Mouse (Mus musculus): ENCODE data around the gene Ing3.

The Ing3 gene

DNA sequence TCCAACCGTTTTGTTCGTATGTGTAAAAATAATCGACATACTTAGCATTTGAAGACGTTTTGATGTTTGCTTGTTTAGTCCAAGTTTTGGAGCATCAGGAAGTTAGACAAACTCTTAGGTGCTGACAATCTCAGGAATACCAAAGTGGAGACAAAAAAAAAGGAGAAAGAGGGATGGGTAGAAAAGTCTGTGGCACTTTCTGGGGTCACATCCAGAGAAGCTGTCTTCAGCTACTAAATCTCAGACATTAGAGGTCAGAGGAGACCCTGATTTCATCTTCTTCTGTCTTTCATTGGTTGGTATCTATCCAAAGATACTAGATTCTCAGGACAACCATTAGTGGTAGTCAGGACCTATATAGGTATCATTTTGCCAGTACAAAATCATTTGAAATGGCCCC lies 41.8 kb downstream of the Ing3 start:
- no peak for DNase-seq (ENCODE audit: low read depth, low spot score)

DNA sequence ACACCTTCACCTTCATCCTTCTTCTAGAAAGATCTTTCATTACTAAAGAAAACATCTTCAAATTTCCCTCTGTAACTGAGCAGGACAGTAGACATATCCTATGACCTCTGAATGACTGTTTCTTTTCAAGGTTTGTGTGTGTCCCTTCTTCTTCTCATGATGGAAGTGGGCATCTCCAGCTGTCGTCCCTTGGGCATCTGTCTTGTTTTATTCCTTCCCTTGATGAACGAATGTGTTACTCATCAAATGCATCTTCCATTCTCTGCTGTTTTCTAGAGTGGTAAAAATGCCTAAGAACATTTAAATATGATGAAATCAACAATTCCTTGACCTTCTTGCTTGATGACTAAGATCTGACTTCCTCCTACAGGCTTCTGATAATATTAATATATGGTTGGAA lies 43.7 kb downstream of the Ing3 start:
- no peak for DNase-seq (ENCODE audit: low read depth, low spot score)

DNA sequence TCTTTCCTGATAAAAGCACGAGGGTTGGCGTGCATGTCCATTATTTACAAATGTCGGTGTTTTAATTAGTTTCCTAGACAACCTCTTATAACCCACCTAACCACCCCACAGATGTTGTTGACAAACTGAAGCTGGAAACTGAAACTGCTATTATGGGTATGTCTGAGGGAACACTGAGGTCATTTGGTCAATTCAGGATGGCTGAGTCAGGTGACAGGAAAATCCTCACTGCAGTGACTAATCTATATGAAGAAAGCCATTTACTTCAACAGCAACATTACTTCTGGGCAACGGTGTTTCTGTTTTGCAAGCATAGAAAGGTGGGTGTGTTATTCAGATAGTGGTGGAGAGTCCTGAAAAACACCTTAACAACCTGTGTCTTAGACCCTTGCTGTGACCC lies 48.8 kb downstream of the Ing3 start:
- DNase-seq (ENCODE audit: low read depth, low spot score) = no peak

DNA sequence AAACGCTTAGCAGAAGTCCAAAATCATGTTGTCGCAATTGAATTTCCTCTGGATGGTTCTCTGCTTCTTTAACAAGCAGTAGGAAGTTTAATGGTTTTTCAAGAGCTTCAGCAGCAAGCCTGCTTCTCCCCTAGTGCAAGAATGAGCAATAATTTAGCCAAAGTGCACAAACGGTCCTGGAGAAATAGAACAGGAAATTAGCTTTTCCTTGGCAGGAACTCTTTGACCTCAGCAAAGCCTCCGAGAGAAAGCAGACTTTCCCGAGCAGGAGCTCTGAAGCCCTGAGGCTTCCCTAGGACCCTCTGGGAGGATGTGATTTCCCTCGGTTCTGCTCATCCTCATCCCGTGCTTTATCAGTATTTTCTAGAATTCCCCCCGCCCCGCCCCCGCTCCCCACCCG lies 49.7 kb downstream of the Ing3 start:
- DNase-seq (ENCODE audit: low read depth, low spot score) = no peak

DNA sequence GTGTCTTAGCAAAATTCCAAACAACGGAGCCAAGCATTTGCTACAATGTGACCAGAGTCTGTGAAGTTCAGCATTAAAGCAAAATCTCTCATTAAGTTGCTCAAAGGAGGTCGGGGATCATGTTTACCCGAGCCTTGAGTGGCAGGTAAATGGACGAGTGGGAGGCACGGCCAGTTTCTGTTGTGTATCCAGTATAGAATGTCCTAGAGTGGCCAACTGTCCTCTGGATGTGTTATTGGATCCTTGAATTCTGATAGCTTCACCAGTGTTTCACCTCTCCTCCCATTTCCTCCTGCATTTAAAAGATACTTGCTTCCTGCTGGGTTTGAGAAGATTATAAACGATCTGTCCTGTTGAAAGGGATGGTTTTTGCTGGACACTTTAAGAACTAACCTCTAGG lies 50.7 kb downstream of the Ing3 start:
- DNase-seq (ENCODE audit: low read depth, low spot score) = no peak

DNA sequence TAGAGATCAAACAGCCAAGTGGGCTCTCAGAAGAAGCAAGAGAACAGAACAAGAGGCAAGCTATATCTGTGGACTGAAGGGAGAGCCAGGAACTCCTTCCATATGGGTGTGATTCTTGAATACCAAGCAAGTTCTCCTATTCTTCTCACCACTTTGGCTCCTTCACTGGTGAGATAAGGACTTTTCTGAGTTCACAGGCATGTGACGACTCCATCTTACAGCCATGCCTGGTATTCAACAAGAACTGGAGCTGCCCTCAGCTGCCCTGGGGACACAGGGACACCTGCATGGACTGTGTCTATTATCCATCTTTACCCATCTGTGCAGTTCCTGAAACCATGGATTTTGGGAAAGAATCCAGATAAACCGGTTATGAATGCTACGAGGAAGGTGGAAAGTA lies 51.5 kb downstream of the Ing3 start:
- no peak for DNase-seq (ENCODE audit: low read depth, low spot score)

DNA sequence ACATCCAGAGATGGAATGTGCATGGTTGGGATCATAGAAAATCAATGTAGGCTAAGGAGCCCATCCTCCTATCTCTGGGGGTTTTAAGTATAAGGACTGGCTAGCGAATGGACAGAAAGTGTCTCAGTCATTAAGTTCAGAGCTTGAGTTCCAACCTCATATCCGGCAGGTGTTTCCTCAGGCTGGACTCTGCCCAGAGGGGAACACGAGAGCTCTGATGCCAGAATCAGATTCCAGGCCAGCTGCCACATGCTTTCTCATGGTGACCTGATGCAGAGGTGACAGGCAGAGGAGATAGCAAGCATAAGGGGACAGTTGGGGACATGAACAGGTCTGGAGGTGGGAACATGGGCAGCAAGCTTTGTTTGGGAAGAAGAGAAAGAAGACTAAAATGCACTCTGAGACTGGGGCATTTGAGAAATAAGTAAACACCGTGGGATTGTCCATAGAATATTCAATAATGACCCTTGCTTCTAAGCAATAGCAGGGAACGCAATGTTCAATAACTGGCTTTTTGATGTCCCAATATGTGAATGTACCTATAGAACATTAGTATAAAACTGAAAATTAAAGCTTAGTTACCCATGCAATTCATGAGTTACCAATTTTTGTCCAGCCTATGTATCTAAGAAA lies 52.0 kb downstream of the Ing3 start:
- no peak for DNase-seq (ENCODE audit: low read depth, low spot score)

DNA sequence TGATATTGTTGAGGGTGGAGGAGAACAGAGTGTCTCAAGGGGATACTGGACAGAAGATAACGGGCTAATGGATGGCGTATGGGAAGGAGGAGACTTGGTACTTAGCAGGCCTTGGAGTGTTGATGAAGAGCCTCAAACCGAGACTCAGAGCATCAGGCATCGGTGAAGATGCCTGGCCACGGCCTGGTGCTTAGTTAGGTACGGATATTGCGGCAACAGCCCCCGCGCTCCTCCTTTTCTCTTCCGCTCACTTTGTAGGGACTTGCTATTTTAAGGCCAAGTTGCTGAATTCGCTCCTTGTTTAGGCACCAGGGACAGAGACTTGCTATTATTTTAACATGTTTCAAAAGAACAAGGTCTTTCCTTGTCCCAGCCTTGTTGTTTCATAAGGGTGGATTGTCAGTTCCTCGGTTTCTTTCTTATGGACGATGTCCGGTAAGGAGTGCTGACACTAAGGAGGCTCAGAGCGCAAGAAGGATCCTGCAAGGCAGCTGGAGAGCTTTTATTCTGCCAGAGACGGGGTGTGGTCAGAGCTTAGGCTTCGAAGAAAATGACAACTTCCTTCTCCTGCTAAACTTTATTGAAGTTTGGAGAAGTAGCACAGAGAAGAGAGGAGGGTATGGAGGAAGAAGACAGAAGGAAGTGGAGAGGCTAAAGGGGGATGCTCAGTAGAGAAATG lies 53.3 kb downstream of the Ing3 start:
- DNase-seq (ENCODE audit: low read depth, low spot score) = no peak

DNA sequence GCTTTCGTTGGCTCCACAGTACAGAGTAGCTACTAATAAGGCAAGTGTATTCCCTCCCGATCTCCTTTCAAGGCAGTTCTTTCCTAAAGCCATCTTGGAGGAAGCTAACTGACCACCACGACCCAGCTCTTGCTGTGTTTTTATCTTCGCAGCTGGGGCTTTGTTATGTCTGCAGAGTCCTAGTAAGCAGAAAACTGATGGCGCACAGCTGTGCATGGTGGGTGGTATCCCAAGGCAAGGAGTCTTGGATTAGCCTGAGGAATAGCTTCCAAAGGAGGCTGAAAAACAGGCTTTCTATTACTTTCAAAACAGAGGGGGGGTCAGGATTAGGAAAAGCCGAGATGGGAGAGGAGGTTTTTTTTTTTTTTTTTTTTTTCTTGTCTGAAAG lies 53.8 kb downstream of the Ing3 start:
- DNase-seq (ENCODE audit: low read depth, low spot score) = no peak

DNA sequence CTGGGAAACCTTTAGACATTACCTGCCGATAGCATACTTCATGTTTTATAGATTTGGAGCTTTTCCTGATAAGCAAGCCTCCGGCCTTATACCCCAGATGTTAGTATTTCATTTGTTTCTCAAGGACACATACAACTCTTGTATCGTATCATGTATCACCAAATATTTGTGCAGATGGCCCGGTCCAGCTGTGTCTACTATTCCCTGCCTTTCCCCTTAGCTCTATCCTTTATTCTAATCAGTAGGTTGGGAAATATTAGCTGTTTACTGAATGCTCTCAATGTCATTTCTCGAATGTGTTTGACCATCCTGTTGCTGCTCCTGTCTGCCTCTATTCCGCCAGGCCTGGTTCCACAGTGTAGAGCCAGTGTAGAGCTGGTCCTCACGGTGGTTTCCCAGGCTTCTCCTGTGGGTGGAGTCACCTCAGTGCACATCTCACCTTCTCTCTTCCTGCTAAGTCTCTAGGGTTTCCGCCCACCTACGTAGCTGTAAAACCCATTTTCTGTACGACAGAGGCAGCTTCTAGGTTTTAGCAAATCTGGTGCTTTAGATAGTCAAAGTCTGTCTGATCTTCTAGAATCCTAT lies 54.7 kb downstream of the Ing3 start:
- no peak for DNase-seq (ENCODE audit: low read depth, low spot score)

DNA sequence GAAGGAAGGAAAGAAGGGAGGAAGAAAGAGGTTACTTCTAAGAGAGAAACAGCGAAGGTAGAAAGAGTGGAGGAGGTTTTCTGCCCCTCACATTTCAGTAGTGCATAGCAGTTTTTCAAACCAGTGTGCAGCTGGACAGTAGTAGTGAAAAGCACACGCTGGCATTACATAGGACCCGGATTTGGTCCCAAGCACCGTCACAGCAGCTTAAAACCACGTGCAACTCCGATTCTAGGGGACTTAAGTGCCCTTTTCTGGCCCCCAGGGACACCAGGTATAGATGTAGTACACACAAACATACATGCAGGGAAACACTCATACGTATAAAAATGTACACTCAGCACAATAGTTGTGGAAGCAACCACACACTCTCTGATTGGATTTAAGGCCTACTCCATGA lies 59.0 kb downstream of the Ing3 start:
- DNase-seq (ENCODE audit: low read depth, low spot score) = no peak

DNA sequence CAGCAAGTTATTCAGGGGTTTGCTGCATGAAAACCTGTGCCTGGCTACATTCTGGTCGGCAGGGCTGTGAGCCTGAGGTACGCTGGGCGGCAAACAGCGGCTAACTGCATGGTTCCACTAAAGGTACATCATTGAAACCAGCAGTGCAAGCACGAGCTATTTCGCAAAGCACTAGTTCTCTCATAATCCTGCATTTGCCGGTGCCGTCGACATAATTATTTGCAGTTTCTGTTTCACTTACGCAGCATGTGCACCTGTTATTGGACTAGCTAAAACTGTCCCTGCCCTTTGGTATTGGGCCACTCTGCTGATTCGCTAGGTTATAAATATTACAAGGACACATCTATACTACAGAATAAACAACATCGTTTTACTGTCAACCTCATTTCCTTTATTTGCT lies 60.9 kb downstream of the Ing3 start:
- no peak for DNase-seq (ENCODE audit: low read depth, low spot score)

DNA sequence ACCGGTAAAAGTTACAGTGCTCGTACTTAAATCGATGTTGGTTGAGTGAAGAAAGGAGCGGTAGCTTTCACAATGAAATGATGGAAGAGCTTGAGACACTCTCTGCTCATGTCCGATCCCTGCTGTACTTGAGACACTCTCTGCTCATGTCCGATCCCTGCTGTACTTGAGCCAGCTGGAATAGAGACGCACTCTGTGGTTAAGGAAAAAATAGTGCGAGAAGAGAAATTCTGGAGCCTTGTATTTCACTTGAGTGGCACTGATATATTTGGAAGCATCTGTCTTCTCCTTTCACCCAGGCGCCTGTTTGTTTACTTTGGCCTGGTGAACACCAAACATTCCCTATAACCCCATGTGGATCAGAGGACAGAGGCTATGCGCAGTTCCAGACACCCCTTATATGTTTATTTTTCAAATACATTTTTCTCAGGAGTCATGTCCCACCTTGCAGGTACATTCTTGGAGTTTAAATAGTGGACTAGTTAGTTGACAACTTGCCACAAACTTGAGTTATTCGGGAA lies 61.5 kb downstream of the Ing3 start:
- no peak for DNase-seq (ENCODE audit: low read depth, low spot score)

DNA sequence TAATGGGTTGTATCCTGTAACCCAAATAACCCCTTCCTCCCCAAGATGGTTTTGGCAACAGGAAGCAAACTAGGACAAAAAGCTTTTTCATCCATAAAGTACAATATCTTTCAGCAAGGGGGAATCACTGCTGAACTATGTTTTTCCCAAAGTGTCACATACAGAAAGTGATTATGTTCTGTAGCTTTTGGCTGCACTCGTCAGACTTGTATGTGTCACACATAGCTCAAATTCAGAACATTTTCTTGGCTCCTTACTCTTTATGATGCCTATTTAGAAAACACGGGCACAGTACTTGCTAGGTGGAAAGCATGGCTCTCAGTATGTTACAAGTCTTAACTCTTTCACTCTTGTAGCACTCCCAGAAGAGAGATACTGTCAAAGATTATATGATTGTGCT lies 62.2 kb downstream of the Ing3 start:
- DNase-seq (ENCODE audit: low read depth, low spot score) = no peak

DNA sequence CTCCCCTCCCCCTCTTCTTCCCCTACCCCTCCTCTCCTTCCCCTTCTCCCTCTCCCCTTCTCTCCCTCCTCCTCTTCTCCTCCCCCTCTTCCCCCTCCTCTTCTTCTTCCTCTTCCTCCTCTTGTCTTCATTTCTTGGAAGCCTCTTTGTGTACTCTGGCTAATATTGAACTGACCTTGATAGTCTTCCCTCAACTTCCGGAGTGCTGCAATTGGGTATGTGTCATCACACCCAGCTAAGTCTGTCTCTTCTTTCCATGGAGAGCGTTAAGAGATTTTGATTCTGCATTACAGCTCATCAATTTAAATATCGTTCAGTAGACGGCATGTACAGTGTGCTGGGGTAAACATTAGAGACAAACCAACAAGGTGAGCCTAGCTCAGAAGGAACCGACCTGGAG lies 62.7 kb downstream of the Ing3 start:
- no peak for DNase-seq (ENCODE audit: low read depth, low spot score)

DNA sequence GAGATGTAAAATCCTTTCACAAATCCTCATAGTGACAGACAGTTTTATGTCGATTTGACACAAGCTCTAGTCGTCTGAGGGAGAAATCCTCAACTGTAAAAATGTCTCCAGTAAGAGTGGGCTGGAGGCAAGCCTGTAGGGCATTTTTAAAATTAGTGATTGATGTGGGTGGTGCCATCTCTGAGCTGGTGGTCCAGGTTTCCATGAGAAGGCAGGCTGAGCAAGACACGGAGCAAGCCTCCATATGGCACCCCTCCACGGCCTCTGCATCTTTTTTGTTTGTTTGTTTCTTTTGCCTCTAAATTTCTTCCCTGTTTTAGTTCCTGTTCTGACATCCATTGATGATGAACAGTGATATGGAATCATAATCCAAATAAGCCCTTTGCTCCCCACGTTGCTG lies 63.1 kb downstream of the Ing3 start:
- DNase-seq (ENCODE audit: low read depth, low spot score) = no peak

DNA sequence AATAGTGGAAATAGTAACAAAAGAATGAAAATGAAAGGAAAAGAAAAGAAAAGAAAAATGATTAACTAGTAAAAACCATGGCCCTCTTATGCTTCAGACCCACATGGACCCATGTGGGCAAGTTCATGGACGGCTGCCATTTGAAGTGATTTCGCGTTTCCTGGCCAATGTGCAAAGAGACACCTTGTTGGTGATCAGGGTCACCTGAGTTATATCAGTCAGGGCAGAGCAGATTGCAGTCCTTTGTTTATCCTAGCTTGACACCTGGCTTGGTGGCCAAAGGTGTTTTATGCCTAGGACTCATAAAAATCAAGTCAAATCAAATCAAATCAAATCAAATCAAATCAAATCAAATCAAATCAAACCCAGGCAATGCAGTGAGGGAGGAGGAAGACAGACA lies 64.0 kb downstream of the Ing3 start:
- no peak for DNase-seq (ENCODE audit: low read depth, low spot score)

DNA sequence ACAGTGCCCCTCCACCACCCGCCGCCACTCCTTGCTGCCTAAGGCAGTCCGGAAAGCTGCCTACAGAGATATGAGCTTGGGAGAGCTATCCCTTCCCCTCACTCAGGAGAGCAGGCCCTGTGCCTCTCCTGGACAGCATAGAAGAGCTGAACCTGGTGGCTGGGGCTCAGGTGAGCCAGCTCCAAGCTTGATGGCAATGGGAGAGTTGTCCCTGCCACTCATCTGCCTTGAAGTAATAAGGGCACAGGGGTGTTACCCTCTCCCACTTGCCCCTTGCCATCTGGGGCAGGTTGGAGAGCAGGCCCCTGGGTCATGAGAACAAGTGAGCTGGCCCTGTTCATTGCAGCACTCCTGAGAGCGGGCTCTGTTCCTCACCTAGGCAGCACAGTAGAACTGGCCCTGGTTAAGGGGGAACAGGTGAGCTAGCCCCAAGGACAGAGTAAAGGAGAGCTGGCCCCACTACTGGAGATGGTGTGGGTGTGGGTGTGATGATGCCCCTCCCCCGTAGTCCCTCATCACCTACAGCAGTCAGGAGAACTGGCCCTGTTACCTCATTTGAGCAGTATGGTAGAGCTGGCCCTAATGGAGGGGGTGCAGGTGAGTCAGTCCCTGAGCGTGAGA lies 65.0 kb downstream of the Ing3 start:
- DNase-seq (ENCODE audit: low read depth, low spot score) = no peak

DNA sequence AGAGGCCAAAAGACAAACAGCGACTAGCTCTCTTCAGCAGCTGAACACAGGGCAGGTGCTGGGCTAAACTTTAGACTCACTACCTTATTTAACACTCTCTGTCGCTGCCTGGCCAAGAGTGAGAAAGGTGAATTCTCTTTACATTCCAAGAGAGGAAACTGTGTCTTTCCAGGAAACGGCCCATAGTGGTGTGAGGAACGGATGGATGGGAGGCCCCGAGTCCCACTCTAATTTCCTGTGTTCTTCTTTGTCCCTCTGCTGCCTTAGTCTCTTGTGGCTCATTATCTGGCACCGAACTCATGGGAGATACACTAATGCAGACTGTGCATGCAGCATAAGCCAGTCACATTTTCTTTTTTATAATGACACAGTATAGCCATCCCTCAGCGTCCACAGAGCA lies 68.3 kb downstream of the Ing3 start:
- no peak for DNase-seq (ENCODE audit: low read depth, low spot score)

DNA sequence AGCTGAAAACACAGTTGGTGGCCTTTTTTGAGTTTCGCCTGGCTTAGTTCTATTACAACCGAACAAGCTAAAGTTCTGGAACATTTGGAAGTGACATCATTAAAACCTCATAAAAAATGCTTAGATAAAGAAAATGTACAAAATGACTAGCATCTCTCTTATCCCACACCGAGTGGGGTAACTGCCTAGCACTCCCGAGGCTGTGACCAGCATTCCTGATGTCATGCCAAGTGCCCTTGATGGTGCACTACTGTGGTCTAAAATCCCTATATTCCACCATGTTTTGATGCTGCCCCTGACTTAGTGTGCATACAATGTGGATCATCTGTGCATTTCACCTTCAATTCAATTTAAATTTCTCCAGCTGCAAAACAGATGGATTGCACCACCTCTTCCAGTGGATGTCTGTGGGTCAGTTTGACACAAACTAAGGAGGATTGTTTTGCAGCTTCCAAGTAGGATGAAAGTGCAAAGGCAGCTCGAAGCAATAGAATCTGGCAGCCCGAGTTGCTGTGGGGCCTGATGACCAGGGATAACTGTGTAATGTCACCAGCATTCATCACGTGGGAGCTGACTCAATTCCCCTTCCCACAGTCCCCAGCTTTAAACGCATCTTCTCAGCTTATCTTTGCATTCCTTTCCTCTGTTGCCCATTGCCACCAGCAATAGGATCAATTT lies 69.5 kb downstream of the Ing3 start:
- no peak for DNase-seq (ENCODE audit: low read depth, low spot score)

DNA sequence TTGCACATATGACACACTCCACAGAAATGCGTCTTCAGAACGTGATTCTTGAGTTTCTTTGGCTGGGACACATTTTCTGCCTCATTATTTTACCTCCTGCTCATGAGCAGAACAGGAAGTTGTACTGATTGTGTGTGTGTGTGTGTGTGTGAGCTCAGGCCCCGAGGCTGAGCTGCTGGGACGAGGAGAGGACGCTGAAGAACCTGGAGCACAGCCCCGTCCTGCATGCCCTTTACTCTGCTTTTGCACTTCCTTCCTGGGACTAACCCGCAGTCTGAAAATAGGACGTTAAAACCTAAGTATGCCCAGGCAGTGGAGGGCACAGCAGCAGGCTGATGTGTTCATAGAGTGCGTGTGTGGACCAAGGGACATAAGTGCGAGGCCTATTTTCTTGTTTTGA lies 70.3 kb downstream of the Ing3 start:
- no peak for DNase-seq (ENCODE audit: low read depth, low spot score)

DNA sequence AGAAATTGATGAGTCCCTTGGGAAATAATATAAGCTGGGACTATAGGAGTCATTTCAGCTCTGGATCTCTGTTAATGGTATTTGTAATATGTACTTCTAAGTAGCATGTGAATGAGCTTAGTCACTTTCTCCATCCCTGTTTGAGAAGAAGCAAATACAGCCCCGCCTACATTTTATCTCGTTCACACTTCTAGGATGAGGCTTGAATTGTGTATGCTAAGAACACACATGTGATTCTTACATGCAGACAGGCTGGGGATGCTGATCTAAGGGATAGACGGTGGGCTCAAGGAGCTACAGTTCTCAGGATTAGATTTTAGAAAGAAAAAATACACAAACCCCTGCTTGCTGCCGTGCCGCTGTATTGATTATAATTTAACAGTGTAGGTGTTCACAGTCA lies 71.3 kb downstream of the Ing3 start:
- DNase-seq (ENCODE audit: low read depth, low spot score) = no peak

Data from telencephalon, adult 2 months (tissue).